In the genomic region with DNA sequence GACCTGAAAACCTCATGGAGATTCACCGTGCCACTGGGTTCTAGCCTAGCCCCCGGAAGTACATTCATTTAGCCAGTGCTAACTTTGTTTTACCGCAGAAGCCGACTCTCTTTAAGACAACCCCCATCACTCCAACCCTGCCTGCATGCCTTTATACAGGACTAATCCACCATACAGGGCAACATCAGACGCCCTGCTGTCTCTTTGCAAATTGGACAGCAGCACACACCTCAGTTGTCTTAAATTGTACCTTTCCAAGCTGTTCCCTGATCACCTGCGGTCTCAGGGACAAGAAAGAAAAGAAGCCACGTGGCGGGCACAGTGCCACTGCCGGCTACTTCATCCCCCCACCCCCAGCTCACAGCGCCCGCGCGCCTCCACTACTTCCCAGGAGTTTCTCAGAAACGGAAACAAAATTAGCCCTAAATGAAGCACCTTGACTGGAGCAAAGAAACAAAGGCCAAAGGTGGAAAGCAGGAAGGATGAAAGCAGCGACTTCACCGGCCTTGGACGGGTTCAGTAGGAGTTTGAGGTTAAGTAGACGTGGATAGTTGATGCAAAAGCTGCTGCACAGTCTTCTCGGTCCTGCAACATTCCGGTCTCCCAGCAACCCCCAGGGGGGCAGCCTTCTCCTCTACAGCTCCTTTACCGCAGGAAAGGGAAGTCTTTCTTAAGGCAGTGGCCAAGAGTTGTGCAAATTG, we compare ENCODE assay signal across 8 mouse cellular contexts.
DNase-seq lines count a peak whose midpoint lies in the region; ATAC-seq lines count a peak whose summit lies in the region.

No protein-coding gene starts in this region.

- no peak overlapping the region for H3K27ac ChIP-seq in limb, embryonic 11.5 days (replicated peaks; ENCODE audit: low read depth, low read length)

- no peaks in the 10 kb centered on the region for H3K9me3 ChIP-seq in limb, embryonic 11.5 days (ENCODE audit: control insufficient read depth, low read length)

- peak; percentile 24 for DNase-seq in urinary bladder, postnatal 14 days (ENCODE audit: low spot score)
- DNase-seq in urinary bladder, postnatal 25 days (ENCODE audit: low spot score), result no peak
- DNase-seq in limb, embryonic 11.5 days (ENCODE audit: low spot score), result peak; percentile 58
- DNase-seq in naive thymus-derived CD4-positive, alpha-beta T cell, adult 2 months (ENCODE audit: low read depth), result peak; percentile 10
- no peak for DNase-seq in frontal cortex, postnatal 10 days (ENCODE audit: low spot score in 2 of 2)
- DNase-seq in layer of hippocampus, adult 18-20 months (ENCODE audit: low spot score in 2 of 2), result no peak
- DNase-seq in cerebellum, adult 18-20 months, result no peak

- peaks cover 14% of the 10 kb centered on the region; the same call in 1 of the 2 replicates for H3K4me1 ChIP-seq in limb, embryonic 11.5 days (ENCODE audit: control insufficient read depth, insufficient read depth, low read length)

- WGBS in limb, embryonic 11.5 days, result 8% methylated on average over 21 of the region's 21 CpGs

- H3K27me3 ChIP-seq in limb, embryonic 11.5 days (ENCODE audit: control insufficient read depth, insufficient read depth, low read length), result no peaks in the 10 kb centered on the region

- ATAC-seq in hematopoietic stem cell, adult 5-6 weeks (replicated peaks in 1 of 2; ENCODE audit: insufficient read depth in 1 of 2, low FRiP score in 2 of 2, low TSS enrichment in 1 of 2, low read depth in 1 of 2, poor library complexity in 2 of 2, severe bottlenecking in 2 of 2), result peak; percentile 39 to 61; a peak in 3 of 4 replicates
- no peak for ATAC-seq in limb, embryonic 11.5 days (ENCODE audit: insufficient number of reproducible peaks, low FRiP score, low TSS enrichment, low read depth)

- H3K4me2 ChIP-seq in limb, embryonic 11.5 days (ENCODE audit: low read depth, severe bottlenecking), result peak overlapping the region; percentile 35

- peak overlapping the region; percentile 13; the same call in 1 of the 2 replicates for H3K4me3 ChIP-seq in limb, embryonic 11.5 days (ENCODE audit: low read depth, low read length)

- no peaks in the 10 kb centered on the region for H3K36me3 ChIP-seq in limb, embryonic 11.5 days (ENCODE audit: control insufficient read depth, insufficient read depth, low read length)

- H3K9ac ChIP-seq in limb, embryonic 11.5 days (ENCODE audit: low read length), result 0 out of 2 replicates have a peak overlapping the region, but pooled peaks have one; percentile 27

Comparison
In these comparisons a context has a peak if more than half of its experiments do, and no peak if none do; other contexts are left out.
1. DNase-seq: peak in urinary bladder, postnatal 14 days (single experiment), limb, embryonic 11.5 days (single experiment) and naive thymus-derived CD4-positive, alpha-beta T cell, adult 2 months (single experiment); none in urinary bladder, postnatal 25 days (single experiment), frontal cortex, postnatal 10 days (0 of 2), layer of hippocampus, adult 18-20 months (0 of 2) and cerebellum, adult 18-20 months (0 of 2).